Mouse (Mus musculus): Measurements from ENCODE around the gene Gm17622.

The Gm17622 gene

DNA sequence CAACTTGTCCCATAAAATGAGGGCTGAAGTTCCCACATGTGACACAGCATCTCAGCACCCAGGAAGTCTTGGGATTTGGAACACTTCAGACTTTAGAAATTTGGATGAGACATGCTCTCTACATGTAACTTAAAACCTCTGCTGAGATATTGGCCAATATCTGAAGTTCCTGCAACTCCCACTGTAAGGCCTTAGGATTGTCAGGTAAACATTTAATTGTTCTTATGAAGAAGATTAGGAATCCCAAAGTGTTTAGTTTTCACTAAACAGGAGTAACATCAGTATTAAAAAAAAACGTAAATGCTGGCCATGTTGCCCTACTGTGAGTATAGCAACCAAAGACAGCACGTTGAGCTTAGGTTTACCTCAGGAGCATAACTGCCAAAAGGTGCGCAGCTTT, at the start of gene Gm17622:
Gm17622 (plus strand) TSS at position 301 of the 400 bp plus-strand sequence.
- no peak for DNase-seq

DNA sequence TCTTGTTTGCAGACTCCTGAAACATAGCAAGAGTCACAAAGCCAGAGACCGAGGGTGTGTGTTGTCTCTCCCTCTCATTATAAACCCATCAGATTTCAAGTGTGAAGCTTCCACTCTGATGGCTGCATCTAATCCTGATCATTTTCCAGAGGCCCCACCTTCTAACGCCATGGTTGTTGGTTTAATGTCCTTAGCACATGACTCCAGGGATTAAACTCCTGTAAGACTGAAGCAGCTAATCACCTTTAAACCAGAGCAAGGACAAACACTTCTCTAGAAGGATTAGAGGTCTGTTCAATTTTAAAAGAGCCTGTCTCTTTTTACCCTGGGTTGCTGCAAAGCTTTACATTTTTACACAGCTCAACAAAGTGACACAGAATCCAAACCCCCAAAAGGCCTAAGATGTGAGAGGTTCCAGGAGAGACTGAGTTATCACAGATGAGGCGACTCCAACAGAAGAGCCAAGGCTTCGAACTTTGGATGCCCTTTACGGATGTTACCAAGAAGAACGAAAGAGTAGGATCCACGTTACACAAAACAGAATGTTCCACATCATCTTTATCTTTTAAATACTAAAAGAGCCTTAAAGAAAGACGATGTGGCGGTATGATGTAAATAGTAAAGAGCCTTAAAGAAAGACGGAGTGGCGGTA, 40.2 kb upstream of the Gm17622 start:
- DNase-seq = no peak

DNA sequence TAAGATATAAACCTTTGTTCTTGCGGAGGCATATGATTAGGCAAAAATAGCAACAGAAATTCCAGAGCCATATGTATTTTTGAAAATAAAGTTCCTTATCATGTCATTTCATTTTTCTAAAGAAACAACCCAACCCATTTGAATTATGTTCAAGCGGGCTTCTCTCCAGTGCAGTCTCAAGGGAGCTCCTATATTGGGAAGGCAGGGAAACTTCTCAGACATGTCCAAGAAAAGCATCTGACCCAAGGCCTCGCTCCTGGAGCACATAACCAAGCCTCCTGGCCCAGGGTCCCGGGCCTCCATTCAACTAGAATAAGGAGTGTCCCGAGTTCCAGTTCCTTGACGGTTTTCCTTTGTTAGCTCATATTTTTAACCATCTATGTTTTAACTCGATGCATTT, 39.7 kb upstream of the Gm17622 start:
- no peak for DNase-seq

DNA sequence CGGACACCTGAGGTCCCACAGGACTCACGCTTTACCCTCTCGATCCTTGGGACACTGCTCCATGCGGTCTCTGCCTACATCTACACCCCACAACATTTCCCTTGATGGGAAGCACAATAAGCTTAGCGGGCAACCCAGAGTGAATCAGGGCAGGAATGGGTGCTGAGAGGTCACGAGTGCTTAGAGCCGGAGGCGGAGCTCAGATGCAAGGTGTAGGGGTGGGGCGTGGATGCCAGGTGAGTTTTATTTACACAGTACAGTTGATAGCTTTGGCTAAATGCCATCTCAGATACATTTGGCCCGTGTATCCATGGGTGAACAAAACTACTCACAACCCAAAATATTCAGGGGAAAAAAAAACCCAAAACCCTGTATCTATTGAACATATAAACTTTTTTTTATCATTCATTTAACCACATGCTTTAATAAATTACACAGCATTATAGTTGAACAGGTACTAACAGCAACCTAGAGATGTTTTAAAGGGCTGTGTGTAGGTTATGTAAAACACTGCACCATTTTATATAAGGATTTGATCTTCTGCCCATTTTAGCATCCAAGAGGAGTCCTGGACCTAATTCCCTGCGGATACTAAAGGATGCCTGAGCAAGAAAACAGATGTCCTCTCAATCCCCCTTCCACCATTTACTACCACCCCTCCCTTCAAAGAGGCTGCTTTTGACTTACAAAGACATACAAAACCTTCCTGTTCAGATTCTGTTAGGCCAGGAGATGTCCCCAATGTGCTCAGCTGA, 39.0 kb upstream of the Gm17622 start:
- no peak for DNase-seq

DNA sequence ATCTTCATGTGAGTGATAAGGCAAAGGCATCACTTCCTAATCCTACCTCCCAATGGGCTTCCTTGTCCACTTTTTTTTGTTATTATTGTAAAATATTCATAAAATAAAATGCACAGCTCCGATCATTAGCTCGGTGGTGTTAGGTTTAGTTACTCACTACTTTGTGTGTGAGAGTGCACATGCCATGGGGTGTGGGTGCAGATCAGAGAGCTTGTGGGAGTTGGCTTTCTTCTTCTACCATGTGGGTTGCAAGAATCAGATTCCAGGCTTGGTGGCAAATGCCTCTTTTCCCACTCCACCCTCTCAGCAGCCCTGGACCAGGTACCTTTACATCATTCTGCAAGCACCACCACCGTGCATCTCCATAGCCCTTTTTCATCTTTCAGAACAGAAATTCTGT, 37.9 kb upstream of the Gm17622 start:
- DNase-seq = no peak

DNA sequence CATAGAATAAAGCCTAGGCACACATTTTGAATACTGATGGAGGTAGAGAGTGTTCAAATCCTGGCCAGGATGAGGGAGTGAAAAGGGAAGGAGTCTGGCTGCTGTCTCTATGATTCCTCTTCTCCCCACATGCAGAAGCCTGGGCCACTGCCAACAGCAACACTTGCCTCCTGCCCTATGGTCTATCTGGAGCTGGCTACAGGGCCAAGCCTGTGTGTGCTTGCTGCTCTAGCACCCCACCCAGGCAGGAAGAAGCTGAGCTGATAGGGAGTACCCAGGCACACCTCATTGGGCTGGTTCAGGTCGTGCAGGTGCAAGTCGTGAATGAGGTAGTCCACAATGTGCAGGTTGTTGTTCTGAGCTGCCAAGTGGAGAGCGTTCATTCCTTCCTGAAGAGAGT, 36.2 kb upstream of the Gm17622 start:
- no peak for DNase-seq

DNA sequence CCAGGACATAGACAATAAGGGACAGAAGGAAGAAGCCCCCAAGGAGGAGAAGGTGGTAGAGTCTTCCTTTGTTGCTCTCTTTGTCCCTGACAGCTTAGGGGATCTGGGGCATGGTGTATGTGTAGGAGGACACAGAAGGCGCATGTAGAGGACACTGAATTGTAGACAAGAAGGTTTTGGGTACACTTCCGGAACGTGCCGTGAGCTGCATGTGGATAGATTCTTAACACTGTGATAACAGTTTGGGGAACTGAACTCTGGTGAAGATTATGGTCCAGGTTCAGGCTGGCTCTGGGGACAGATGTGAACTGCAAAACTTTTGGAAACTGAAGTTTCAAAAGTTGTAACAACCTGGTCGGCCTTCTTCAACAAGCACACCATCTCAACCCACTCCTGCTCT, 33.0 kb upstream of the Gm17622 start:
- DNase-seq = no peak

DNA sequence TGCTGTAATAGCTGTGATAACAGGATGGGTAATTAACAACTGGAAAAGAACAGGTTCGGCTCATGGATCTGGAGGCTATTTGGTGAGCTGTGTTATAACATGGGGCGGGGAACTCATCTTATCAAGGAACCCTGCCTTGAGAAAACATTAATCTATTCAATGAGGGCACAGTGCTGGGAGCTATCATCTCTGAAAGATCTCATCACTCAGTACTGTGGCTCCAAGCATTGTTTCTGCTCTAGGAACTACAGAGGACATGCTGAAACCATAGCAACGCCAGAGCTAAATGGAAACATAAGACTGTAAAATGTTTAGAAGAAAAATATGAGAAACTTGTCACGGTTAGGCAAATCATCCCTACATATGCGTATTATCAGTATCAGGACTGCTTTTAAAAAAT, 32.5 kb upstream of the Gm17622 start:
- no peak for DNase-seq

DNA sequence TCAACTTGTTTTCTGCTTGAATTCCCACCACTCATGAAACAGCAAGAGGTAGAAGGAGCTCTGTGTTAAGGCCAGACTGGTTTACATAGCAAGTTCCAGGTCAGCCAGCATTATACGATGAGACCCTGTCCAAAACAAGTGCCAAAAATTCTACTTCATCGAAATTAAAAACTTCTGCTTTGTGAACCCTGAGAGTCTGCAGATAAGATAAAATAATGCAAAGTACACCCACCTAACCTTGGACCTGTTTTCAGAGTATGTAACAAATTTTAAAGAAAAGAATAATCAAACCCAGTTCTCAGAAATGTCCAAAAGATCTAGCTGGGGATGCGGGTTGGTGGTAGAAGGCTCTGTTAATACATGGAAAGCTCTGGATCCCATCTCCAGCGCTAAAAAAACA, 31.9 kb upstream of the Gm17622 start:
- no peak for DNase-seq

DNA sequence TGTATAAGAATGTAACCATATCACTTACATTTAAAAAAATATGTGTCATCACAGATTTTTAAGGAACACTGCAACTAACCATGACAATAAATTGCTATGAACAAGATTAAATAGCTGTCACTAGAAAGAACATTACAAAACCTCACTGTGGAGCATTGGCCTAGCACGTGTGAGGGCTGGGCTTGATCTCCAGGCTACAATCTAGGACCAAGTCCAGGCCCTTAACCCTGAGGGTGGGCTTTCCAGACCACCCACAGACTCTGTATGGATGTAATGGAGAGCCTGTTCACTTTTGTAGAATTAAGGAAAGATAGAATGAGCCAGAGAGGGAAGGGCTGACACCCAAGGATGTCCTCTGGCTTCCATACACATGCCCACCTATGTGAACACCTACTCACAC, 27.9 kb upstream of the Gm17622 start:
- no peak for DNase-seq

DNA sequence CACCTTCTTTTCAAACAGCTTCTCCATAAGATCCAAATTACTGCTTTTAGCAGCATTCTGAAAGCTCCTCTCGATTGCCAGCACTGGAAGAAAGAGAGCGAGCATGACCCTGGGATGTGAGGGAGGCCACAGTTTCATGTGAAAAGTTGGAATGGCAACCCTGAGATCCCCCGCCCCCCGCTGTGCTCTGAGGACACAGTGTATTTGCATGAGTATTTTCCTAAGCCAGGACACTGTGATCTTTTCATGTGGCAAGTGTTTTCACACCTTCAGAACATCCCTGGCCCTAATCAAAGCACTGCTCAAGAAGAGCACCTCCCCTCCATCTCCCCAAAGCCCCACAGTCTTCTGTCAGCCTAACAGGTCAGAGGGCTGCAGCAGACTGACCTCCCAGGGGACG, 25.2 kb upstream of the Gm17622 start:
- DNase-seq = no peak

DNA sequence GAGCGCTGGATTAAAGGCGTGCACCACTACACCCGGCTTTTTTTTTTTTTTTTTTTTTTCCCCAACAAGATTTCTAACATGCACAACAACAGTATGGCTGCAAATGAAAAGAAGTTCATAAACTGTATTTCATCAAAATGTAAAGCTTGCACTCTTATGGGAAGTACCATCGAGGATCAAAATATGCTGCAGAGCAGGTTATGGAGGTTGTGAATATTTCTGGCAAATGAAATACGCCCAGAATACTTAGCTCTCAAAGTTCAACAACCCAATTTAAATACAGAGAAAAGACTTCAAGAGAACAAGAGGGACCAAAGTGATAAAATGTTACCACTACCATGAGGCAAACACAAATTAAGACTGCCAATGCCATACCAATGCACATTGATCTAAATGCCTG, 21.9 kb upstream of the Gm17622 start:
- no peak for DNase-seq

DNA sequence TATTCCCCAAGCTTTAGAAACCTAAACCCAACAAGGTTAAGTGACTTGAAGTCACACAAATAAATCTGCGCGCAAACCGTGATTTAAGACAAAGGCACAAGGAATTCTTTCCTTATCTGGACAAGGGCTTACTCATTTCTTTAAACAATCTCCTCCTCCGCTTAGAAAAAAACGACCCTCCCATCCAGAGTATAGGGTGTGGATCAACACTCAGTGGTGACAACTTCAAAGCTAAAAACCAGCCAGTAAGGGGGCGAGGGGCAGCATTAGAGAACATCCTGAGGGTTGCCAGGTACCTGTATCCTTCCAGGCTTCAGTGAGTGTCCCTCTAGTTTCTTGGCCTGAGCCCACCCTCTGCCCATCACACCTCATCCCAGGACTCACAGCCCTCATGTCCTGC, 20.0 kb upstream of the Gm17622 start:
- DNase-seq = no peak

DNA sequence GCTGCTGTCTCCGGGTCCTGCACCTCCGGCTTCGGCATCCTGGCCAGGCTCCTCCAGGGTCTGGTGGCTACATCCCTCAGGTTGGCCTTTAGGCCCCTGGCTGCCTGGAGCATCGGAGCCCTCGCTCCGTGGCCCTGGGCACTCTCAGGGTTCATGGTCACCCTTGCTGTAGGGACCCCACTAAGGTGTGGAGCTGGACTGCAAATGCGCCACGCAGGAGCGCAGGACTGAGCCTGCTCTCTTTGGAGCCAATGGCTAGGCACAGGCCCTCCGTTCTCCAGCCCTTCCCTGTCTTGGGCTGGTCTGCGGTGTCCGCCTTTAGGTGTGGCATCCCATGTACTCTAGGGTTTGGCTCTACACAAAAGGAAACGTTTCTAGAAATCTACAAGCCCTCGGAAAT, 19.6 kb upstream of the Gm17622 start, which contains the start of gene Ankdd1b:
Ankdd1b (minus strand) TSS at position 242 of the 400 bp plus-strand sequence.
- DNase-seq = no peak

DNA sequence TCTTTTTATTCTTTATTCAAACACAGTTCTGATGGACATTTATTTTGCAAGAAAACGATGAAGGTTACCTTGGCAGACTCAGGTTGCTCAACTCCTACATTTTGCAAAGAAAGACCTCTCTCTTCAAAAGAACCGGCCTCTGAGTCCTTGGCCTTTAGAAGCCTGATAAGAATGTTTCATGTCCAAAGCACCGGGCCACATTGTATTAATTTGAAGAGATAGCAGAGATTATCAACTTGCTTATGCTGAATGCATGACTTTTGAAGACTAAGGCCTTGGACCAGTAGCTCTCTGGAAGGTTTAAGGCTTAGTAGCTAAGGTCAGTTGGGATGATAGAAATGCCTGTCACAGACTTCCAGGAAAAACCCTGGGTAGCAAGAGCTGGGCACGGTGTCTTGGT, 13.3 kb upstream of the Gm17622 start:
- no peak for DNase-seq

DNA sequence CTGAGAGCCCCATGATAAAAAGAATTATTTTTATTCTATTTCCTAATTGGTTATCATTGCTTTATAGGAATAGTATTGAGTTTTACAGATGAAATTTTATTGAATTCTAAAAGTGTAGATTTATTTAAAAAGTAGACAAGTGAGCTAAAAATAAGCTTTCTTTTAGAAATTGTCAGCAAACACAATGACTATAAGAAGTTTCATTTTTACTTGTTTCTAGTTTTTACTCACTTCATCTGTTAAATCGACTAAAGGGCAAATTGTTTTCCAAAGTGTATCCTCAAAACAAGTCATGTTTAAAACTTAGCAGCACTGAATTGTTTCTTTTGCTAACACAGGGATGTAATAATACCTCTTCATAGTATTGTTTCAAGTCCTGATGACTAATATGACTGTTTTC, 11.5 kb upstream of the Gm17622 start:
- DNase-seq = no peak

DNA sequence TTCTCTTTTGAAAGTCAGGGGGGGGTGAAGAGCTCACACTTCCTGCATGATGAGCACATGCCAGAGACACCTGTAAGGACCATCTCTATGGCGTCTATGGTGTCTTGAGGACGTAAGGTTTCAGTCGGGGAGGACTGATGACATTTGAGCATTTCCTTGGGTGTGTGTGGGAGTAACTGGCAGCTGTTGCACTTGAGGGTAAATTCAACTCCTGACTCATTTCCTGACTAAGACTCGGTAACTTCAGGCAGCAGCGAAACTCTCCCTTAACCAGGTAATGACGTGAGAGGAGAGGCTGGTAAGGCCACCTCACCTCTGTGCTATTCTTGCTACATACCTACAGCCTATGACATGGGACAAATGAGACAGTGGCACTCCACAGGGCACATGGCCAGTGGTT, 3.3 kb upstream of the Gm17622 start:
- DNase-seq = no peak

DNA sequence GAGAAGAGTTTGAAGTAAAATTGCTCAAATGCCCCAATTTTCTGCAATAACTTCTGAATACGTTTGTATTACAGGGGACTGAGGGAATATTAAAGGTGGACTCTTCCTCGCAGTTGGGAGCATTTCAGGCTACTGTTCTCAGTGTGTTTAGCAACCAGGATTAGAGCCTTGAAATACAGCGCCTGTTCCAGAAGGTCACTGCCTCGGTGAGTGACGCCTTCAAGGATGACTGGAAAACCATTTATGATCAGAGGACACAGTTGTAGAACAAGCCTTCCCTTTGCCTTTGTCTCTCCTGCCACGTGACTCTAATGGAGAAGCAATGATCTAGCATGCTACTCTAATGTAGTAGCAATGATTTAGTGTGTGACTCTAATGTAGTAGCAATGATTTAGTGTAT, 2.6 kb upstream of the Gm17622 start:
- DNase-seq = no peak

DNA sequence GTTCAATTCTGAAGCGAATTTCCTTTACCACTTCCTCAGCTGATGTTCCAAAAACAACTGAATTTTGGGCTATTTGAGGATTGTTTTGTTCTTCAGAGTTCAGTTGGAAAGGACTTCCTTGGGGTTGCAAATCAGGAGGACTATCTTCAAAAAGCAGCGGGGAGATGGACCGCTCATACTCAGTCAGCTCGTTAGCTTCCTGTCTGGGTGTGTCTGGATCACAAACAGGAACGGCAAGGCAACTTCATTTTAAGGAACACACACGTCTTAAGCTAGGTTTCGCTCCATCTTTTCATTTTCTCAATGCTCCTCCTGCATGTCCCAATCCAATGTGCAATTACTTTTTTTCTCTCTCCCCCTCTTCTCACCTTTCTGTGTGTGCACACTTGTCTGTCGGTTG, 6.1 kb downstream of the Gm17622 start:
- no peak for DNase-seq

DNA sequence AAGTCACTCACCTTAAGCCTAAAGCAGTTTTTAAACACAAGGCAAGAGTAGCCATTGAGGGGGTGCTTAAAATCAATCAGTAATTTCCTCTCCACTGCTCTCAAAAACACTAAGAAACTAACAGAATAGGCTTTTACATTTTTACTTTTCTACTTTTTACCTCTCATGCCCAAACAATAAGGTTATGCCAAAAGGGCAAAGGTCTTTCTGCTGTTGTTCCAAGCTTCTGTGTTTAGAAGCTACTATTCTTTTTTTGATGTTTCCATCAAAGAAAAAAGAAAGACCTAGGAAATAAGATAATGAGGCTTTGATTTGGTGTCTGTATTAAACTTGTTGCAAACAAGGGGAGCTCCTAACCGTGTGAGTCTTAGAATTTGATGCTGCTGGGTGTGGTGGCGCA, 9.4 kb downstream of the Gm17622 start:
- no peak for DNase-seq

DNA sequence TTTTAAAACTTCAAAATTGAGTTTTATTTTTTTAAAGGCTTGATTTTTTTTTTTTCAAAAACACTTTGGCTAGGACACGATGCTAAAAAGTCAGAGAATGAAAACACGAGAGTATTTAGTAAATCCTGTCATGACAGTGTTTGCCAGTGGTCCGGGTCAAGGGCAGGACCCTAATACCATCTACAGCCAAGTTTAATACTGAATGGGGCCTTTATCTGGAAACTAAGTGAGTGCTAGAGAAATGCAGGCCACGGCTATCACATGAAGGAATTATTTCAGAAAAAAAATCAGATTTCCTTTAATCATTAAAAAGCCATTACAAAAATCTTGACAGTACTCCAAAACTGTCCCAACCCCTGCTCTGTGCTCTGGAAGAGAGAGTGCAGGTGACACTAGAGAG, 15.1 kb downstream of the Gm17622 start:
- no peak for DNase-seq

DNA sequence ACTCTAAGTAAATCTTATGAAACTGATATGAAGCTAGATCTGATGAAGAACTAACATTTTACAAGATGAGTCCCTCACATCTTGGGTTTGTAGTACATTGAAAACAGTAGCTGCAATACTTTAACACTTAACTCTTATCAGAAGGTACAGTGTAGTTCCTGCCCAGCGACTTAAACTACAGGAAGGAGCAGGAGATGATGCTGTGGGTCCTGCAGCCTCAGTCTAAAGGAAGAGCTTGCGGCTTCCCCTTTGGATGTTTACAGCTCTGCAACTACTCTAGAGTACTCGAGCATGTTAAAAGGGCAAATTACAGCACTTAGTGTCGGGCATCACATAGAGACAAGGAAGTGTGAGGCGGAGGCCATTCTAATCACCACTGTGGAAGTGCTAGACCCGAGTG, 15.8 kb downstream of the Gm17622 start:
- no peak for DNase-seq

DNA sequence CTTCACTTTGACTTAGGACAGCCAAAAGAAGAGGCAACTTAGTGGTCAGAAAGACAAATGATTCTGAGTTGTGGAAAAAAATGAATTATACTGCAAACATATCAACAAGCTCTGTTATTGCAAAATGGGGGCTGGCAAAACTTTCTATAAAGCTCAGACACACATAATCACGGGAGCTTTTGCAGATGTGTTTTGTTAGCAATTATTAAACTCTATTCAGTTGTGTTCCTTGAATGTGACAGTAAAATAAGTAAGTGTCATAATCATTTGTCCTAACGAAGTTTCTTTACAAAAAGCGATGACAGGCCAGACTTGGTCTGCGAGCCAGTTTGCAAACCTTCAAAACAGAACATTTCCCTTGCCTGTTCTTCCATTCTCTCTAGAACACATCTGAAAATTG, 17.0 kb downstream of the Gm17622 start:
- no peak for DNase-seq

DNA sequence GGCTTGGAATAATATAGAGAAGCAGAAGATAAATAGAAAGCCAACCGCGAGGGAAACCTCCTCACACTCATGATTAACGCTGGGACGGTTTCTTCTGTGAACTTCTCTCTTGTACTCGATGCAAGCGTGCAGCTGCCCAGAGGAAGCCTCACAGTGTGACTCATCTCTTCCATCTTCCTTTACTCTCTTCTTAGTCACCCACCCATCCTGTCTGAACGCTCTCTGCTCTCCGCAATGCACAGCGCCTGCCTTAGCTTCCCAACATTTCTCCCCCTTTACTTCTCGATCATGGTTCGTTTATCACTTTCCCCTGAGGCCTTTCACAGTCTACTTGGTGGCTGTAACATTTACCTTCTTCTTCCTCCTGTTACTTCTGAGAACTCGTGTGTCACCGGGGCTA, 20.1 kb downstream of the Gm17622 start:
- no peak for DNase-seq

DNA sequence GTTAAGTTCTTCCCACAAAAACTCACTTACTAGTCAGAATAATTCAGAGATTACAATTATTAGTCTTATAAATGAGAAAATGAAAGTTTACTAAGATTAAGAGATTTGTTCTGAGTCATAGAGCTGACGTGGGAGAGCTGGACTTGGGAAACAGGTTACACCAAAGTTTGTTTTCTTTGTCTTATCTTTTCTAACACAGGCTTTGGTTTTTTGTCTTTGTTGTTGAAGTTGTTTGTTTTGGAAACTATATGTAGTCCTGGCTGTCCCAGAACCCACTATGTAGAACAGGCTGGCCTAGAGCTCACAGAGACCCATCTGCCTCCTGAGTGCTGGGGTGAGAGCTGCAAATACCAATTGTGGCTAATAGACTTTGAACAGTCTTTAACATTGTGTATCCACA, 20.7 kb downstream of the Gm17622 start:
- no peak for DNase-seq

Data from spleen, adult 18-20 months (tissue).